ENCODE assay signal across 33 mouse cellular contexts in the genomic region with DNA sequence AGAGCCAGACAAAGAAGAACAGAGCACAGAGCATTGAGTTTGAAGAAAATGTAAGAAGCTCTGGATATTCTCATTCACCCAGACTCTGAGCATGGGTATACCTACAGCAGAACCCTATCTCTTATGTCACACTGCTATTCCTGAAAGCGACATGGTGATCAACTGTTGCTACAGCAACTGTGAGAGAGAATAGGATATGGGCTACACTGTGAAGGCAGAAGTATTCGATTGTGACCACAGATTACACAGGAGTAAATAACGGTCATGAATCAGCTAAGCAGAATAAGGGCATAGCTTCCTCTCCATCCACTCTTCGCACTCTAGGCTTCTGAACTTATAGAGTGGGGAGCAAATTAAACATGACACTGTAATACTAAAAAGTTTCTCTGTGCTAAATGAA.
"Had no signal": no experiment of that assay in that cellular context is flagged by ENCODE, and none has a peak within 500 bp of the region (broad histone marks: within the 10 kb centered on the region; RNA-seq: fewer than 3 reads in every experiment).

No protein-coding gene starts in this region.

- H3K9me3 ChIP-seq: limb, embryonic 10.5 days; limb, embryonic 12.5 days; limb, embryonic 13.5 days; limb, embryonic 15.5 days; liver, embryonic 12.5 days; liver, embryonic 13.5 days; liver, embryonic 15.5 days; lung, embryonic 15.5 days; megakaryocyte, embryonic 14.5 days; midbrain, embryonic 10.5 days; midbrain, embryonic 12.5 days; midbrain, embryonic 13.5 days; midbrain, embryonic 15.5 days; neural tube, embryonic 12.5 days; neural tube, embryonic 13.5 days had no signal

- H3K27me3 ChIP-seq: limb, embryonic 12.5 days; limb, embryonic 13.5 days; limb, embryonic 15.5 days; liver, embryonic 12.5 days; liver, embryonic 13.5 days; liver, embryonic 15.5 days; lung, embryonic 15.5 days; megakaryocyte, embryonic 14.5 days; midbrain, embryonic 12.5 days; midbrain, embryonic 13.5 days; midbrain, embryonic 15.5 days; neural tube, embryonic 12.5 days; neural tube, embryonic 13.5 days had no signal

- H3K4me3 ChIP-seq: left cerebral cortex, adult 2 months; limb, embryonic 10.5 days; limb, embryonic 12.5 days; limb, embryonic 13.5 days; limb, embryonic 15.5 days; liver, embryonic 12.5 days; liver, embryonic 13.5 days; liver, embryonic 15.5 days; lung, embryonic 15.5 days; megakaryocyte, embryonic 14.5 days; midbrain, embryonic 10.5 days; midbrain, embryonic 12.5 days; midbrain, embryonic 13.5 days; midbrain, embryonic 15.5 days; myocyte; neural tube, embryonic 12.5 days; neural tube, embryonic 13.5 days had no signal

- H3K27ac ChIP-seq: left cerebral cortex, adult 2 months; limb, embryonic 10.5 days; limb, embryonic 12.5 days; limb, embryonic 13.5 days; limb, embryonic 15.5 days; liver, embryonic 12.5 days; liver, embryonic 13.5 days; liver, embryonic 14.5 days; liver, embryonic 15.5 days; lung, embryonic 15.5 days; macrophage; midbrain, embryonic 10.5 days; midbrain, embryonic 12.5 days; midbrain, embryonic 13.5 days; midbrain, embryonic 15.5 days; neural tube, embryonic 12.5 days; neural tube, embryonic 13.5 days had no signal

- H3K9ac ChIP-seq: limb, embryonic 12.5 days; limb, embryonic 13.5 days; limb, embryonic 15.5 days; liver, embryonic 12.5 days; liver, embryonic 13.5 days; liver, embryonic 14.5 days; liver, embryonic 15.5 days; liver, postnatal 0 days; lung, embryonic 14.5 days; lung, embryonic 15.5 days; midbrain, embryonic 12.5 days; midbrain, embryonic 13.5 days; midbrain, embryonic 15.5 days; neural tube, embryonic 12.5 days; neural tube, embryonic 13.5 days had no signal

- ATAC-seq: liver, embryonic 12.5 days; liver, postnatal 0 days; lung, postnatal 0 days; midbrain, embryonic 13.5 days; midbrain, embryonic 15.5 days; midbrain, embryonic 16.5 days had no signal

- DNase-seq: left cerebral cortex, postnatal 4 days; liver; liver, embryonic 13.5 days; liver, postnatal 0 days; lung, adult 18-20 months; lung, adult 2 months; lung, embryonic 14.5 days; lung, postnatal 10 days; lung, postnatal 14 days; lung, postnatal 4 days; midbrain, embryonic 14.5 days had no signal

- H3K36me3 ChIP-seq: limb, embryonic 10.5 days; limb, embryonic 12.5 days; limb, embryonic 13.5 days; limb, embryonic 15.5 days; liver, embryonic 12.5 days; liver, embryonic 13.5 days; liver, embryonic 15.5 days; lung, embryonic 15.5 days; midbrain, embryonic 10.5 days; midbrain, embryonic 12.5 days; midbrain, embryonic 13.5 days; midbrain, embryonic 15.5 days; neural tube, embryonic 12.5 days; neural tube, embryonic 13.5 days had no signal

- H3K4me1 ChIP-seq: limb, embryonic 10.5 days; limb, embryonic 12.5 days; limb, embryonic 13.5 days; limb, embryonic 15.5 days; liver, embryonic 12.5 days; liver, embryonic 13.5 days; liver, embryonic 15.5 days; lung, embryonic 15.5 days; midbrain, embryonic 10.5 days; midbrain, embryonic 12.5 days; midbrain, embryonic 13.5 days; midbrain, embryonic 15.5 days; neural tube, embryonic 12.5 days; neural tube, embryonic 13.5 days had no signal

- H3K4me2 ChIP-seq: limb, embryonic 12.5 days; limb, embryonic 13.5 days; limb, embryonic 15.5 days; liver, embryonic 11.5 days; liver, embryonic 12.5 days; liver, embryonic 13.5 days; liver, embryonic 15.5 days; lung, embryonic 14.5 days; lung, embryonic 15.5 days; midbrain, embryonic 11.5 days; midbrain, embryonic 12.5 days; midbrain, embryonic 13.5 days; midbrain, embryonic 15.5 days; neural tube, embryonic 12.5 days; neural tube, embryonic 13.5 days had no signal
